Mouse (Mus musculus) testis, adult 10 weeks (tissue): ENCODE results near the gene Sfmbt1. TPM values are rescaled to one million over a fixed set of nuclear protein-coding genes. Genes with fewer than 3 reads are reported as not detected.

Source experiments
- polyA plus RNA-seq: library from polyadenylated mRNA; stranded (reverse); fragments of 350-450 nt; fragmentation: Illumina TruSeq; extraction: RNeasy Lipid Tissue Mini Kit (QIAGEN cat#74804); gene quantifications from one replicate; pipeline ENCODE4 v1.2.3, GENCODE M21; 2014; ENCODE audit warnings: low read depth, low replicate concordance

The Sfmbt1 gene
- polyA plus RNA-seq = 73.5 TPM

DNA sequence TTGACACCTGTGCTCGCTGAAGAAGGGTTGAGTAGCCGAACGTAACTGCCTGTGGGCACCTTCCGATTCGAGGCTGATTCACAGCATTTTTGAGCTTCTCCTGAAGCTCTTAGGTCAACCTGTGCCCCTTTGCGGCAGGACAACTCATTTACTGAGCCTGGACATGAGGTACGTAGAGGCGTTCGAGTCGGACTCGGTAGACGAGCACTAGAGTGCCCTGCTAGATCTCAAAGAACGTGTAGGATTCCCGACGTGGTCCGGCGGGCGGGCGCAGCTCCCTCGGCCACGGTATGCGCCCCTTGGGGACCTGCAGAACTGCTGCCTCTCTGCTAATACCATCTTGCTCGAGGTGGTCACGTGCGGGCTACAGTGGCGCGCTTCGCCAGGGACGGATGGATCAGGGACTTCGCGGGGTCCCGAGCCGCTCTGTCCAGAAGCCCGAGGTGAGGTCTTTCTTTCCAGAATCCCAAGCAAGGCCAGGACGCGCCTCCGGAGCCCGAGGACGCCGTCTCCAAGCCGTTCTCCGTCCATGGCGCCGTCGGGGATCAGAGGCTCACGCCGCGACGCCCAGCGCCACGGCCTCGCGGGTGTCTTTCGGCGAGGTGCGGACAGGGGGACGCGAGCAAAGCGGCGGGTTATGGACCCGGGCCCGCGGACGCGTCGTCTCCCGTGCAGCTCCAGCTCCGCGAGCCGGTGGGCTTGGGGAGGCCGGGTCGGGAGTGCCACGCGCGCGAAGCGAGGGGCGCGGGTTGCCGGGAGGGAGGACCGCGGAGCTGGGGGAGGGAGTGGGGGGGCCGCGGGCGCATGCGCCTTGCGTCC lies at the start of gene Sfmbt1:
Gene Sfmbt1 (plus strand): TSS at position 51 of the 819 bp plus-strand sequence.

DNA sequence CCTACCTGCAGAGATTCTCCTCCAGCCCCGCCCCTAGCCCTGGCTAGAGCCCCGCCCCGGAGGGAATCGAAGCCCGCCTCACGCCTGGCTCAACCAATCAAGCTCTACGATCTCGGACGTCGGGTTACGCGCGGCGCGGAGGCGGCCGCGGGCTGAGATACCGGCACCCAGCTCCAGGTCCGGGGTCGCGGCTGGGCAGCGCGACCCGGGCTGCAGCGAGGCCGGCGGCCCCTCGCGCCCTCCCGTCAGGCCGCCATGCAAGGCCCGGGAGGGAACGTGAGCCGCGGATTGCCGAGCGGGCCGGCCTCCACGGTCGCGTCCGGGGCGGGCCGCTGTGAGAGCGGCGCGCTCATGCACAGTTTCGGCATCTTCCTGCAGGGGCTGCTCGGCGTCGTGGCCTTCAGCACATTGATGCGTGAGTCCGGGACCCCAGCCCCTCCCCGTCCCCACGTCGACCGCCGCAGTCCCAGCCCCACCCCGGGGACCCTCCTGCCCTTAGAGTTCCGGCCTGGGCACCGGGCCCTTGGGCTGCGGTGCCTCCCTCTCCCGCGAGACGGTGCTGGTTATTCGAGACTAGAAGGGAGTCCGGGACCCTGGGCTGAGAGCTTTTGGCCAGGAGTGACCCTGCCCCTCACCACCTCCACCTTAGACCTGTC lies 111.0 kb downstream of the Sfmbt1 start, which contains the start of gene Tmem110:
Gene Tmem110 (plus strand): TSS at position 115 of the 656 bp plus-strand sequence.

Other genes starting within 250 kb of the Sfmbt1 start
- gene Dcp1a, start 235.3 kb upstream of the Sfmbt1 start, polyA plus RNA-seq = 9.0 TPM
- gene Cacna1d, start 223.4 kb upstream of the Sfmbt1 start, polyA plus RNA-seq = 4.5 TPM
- gene Tkt, start 166.5 kb upstream of the Sfmbt1 start, polyA plus RNA-seq = 0.84 TPM
- 65.6 TPM for gene Prkcd, start 88.6 kb upstream of the Sfmbt1 start, polyA plus RNA-seq
- gene Rft1, start 60.5 kb upstream of the Sfmbt1 start, polyA plus RNA-seq = 6.2 TPM
- 2.1 TPM for gene Tmem110, start 110.7 kb downstream of the Sfmbt1 start, polyA plus RNA-seq
- gene Mustn1, start 164.4 kb downstream of the Sfmbt1 start, polyA plus RNA-seq = not detected
- not detected for gene Itih4, start 171.6 kb downstream of the Sfmbt1 start, polyA plus RNA-seq
- 0.28 TPM for gene Itih3, start 208.9 kb downstream of the Sfmbt1 start, polyA plus RNA-seq
- gene Itih1, start 228.4 kb downstream of the Sfmbt1 start, polyA plus RNA-seq = not detected
- 73.5 TPM for gene Nek4, start 236.5 kb downstream of the Sfmbt1 start, polyA plus RNA-seq